ENCODE assay signal across 8 mouse cellular contexts in the genomic region with DNA sequence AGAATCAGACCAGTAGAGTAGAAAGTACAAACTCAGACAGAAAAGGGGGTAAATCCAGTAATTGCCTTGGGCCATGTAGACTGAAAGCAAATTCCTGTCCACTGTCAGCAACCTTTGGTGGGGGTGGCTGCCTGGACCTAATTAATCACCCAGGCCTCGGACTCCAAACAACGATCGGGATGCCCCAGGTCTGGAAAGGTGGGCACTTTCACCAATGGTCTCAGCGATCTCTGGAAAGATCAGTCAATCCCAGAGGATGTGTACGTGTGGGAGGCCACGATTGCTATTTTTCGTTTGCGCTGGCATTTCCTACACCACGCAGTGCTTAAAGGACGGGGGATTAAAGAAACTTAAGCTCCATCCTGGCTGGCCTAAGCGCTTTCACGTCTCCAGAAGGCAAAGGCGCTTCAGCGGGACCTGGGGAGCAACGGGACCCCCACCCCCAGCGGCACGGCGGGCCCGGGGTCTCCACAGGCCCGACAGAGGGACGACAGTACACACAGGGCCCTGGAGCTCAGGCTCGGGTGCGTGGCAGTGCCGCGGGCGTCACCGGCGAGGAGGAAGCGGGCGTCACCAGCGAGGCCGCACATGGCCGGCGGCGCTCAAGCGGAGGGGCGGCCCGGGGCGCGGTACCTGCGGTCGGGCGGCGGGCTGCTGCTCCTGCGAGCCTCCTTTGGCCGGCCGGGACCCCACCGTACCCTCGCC. TPM values are rescaled to one million over a fixed set of nuclear protein-coding genes. Genes with fewer than 3 reads are reported as not detected.
DNase-seq lines count a peak whose midpoint lies in the region; ATAC-seq and TF ChIP-seq lines count a peak whose summit lies in the region.

No protein-coding gene starts in this region.

- H3K27ac ChIP-seq in kidney, adult 2 months (ENCODE audit: insufficient read depth, low read depth, low read length): peak overlapping the region; percentile 69
- peak overlapping the region; percentile 80 for H3K27ac ChIP-seq in MEL (ENCODE audit: control insufficient read depth, low read depth, low read length)
- H3K27ac ChIP-seq in embryonic facial prominence, embryonic 13.5 days: peak overlapping the region; percentile 93

- peak; percentile 79 for ATAC-seq in embryonic facial prominence, embryonic 13.5 days (ENCODE audit: insufficient number of reproducible peaks, insufficient read depth, low FRiP score, low TSS enrichment, low read depth)
- peak; percentile 81 for ATAC-seq in inflammation-experienced regulatory T-cells, adult 6 months

- peaks cover 7% of the 10 kb centered on the region for H3K36me3 ChIP-seq in kidney, adult 2 months (ENCODE audit: control insufficient read depth, insufficient read depth, low read length)
- peaks cover 1 to 30% of the 10 kb centered on the region in 2 experiments; a peak in 3 of 4 replicates for H3K36me3 ChIP-seq in MEL (ENCODE audit: control insufficient read depth in 1 of 2, insufficient read depth in 2 of 2, low read length in 2 of 2)
- H3K36me3 ChIP-seq in embryonic facial prominence, embryonic 13.5 days: peaks cover 35% of the 10 kb centered on the region

- 0 out of 2 replicates have a peak, but pooled peaks cover 4% of the 10 kb centered on the region for H3K4me1 ChIP-seq in kidney, adult 2 months (ENCODE audit: control insufficient read depth, insufficient read depth, low read length)
- peaks cover 0 to 11% of the 10 kb centered on the region in 2 experiments; a peak in 2 of 4 replicates for H3K4me1 ChIP-seq in MEL (ENCODE audit: control insufficient read depth in 1 of 2, insufficient read depth in 2 of 2, low read length in 2 of 2)
- H3K4me1 ChIP-seq in embryonic facial prominence, embryonic 13.5 days: peaks cover 10% of the 10 kb centered on the region

- H3K4me3 ChIP-seq in kidney, adult 2 months (ENCODE audit: insufficient read depth, low read depth, low read length): peak overlapping the region; percentile 96
- H3K4me3 ChIP-seq in MEL (ENCODE audit: control insufficient read depth in 1 of 2, insufficient read depth in 1 of 2, low read depth in 2 of 2, low read length in 2 of 2): peak overlapping the region; percentile 83 to 99
- peak overlapping the region; percentile 95 for H3K4me3 ChIP-seq in embryonic facial prominence, embryonic 13.5 days

- H3K9ac ChIP-seq in MEL (ENCODE audit: control insufficient read depth, low read depth, low read length, poor library complexity, severe bottlenecking): peak overlapping the region; percentile 100
- H3K9ac ChIP-seq in embryonic facial prominence, embryonic 13.5 days: peak overlapping the region; percentile 99

- no peaks in the 10 kb centered on the region for H3K9me3 ChIP-seq in MEL (replicated peaks; ENCODE audit: insufficient read depth, low read length)
- no peaks in the 10 kb centered on the region for H3K9me3 ChIP-seq in embryonic facial prominence, embryonic 13.5 days

- H3K27me3 ChIP-seq in kidney, adult 2 months (replicated peaks; ENCODE audit: control insufficient read depth, insufficient read depth, low read length): no peaks in the 10 kb centered on the region
- H3K27me3 ChIP-seq in MEL (ENCODE audit: control insufficient read depth in 1 of 2, insufficient read depth in 2 of 2, low read length in 2 of 2): no peaks in the 10 kb centered on the region
- H3K27me3 ChIP-seq in embryonic facial prominence, embryonic 13.5 days: no peaks in the 10 kb centered on the region

- no peak for TF ChIP-seq EP300 in MEL (IDR thresholded peaks at IDR 0.05; ENCODE audit: low read depth in 1 of 2, low read length in 2 of 2)

- H3K79me2 ChIP-seq in MEL (ENCODE audit: control insufficient read depth, insufficient read depth, low read length, poor library complexity): peaks cover 18% of the 10 kb centered on the region

- WGBS in kidney, adult 2 months: under 1% methylated on average over 48 of the region's 49 CpGs
- 0% methylated on average over 39 of the region's 49 CpGs for WGBS in embryonic facial prominence, embryonic 13.5 days

- peak overlapping the region; percentile 80 for H3K4me2 ChIP-seq in embryonic facial prominence, embryonic 13.5 days

- no peak for TF ChIP-seq CTCF in kidney, adult 2 months (conservative IDR thresholded peaks at IDR 0.05; ENCODE audit: insufficient read depth, insufficient read length, low read depth, low read length)
- no peak for TF ChIP-seq CTCF in MEL (IDR thresholded peaks at IDR 0.05 in 2 of 3, conservative IDR thresholded peaks at IDR 0.05 in 1 of 3; ENCODE audit: control insufficient read depth in 1 of 3, insufficient read depth in 1 of 3, low read depth in 2 of 3, low read length in 3 of 3, poor library complexity in 1 of 3, severe bottlenecking in 1 of 3)

- TF ChIP-seq RAD21 in MEL (IDR thresholded peaks at IDR 0.05; ENCODE audit: low read depth, low read length): no peak

- no peak for TF ChIP-seq POLR2A in kidney, adult 2 months (IDR thresholded peaks at IDR 0.05; ENCODE audit: low read depth, low read length)
- no peak; a peak in 2 of 4 replicates for TF ChIP-seq POLR2A in MEL (IDR thresholded peaks at IDR 0.05; ENCODE audit: control insufficient read depth in 1 of 2, insufficient read depth in 1 of 2, low read depth in 1 of 2, low read length in 2 of 2, poor library complexity in 1 of 2)

- no peak for DNase-seq in kidney, adult 2 months
- DNase-seq in kidney, postnatal 14 days: no peak
- DNase-seq in MEL (ENCODE audit: low read depth, low spot score): no peak
- peak; percentile 12 for DNase-seq in lung, postnatal 14 days
- DNase-seq in testis, postnatal 10 days (ENCODE audit: low spot score): peak; percentile 43
- no peak for DNase-seq in adrenal gland, postnatal 4 days (ENCODE audit: low spot score in 2 of 2)

TF ChIP-seq in MEL, 35 proteins besides CTCF, POLR2A, EP300 and RAD21:
- no peak for TF ChIP-seq ELF1 (IDR thresholded peaks at IDR 0.05; ENCODE audit: low read depth, low read length)
- peak; percentile 65 for TF ChIP-seq MXI1 (IDR thresholded peaks at IDR 0.05; ENCODE audit: low read depth, low read length)
- TF ChIP-seq MYC (IDR thresholded peaks at IDR 0.05; ENCODE audit: low read depth, low read length): peak; percentile 55; the same call in 1 of the 2 replicates

RNA-seq across cellular contexts. Expression of a gene that starts 0.5 kb away (rescaled TPM):
- 6.4 and 7.0 TPM in 2 replicates for polyA plus RNA-seq in kidney, adult 2 months (2012; rRNA removed)
- 16.0 and 16.4 TPM in 2 replicates for total RNA-seq in MEL (2012; rRNA removed)
- 10 to 100 TPM; 17.7 to 67.2 TPM for polyA plus RNA-seq in MEL (2012; ENCODE audit: insufficient read depth in 1 of 2, insufficient read length in 2 of 2, low read depth in 1 of 2, low replicate concordance in 2 of 2, missing spikeins in 1 of 2)
- 22.3 and 23.7 TPM in 2 replicates for polyA plus RNA-seq in embryonic facial prominence, embryonic 13.5 days (2015; fragmentation: Nextera tagmentation; extraction: Ambion mirVana)
- 1 to 10 TPM; 3.7 to 7.9 (median 7.8) TPM for polyA plus RNA-seq in inflammation-experienced regulatory T-cells, adult 6 months (2017; shearing (Covaris generic))
- total RNA-seq in adrenal gland, postnatal 4 days (2021): 10 to 100 TPM; 39.2 to 39.5 TPM

RNA-seq across cellular contexts. Expression of a gene that starts 48.1 kb away (rescaled TPM):
- polyA plus RNA-seq in kidney, adult 2 months (2012; rRNA removed): 5.8 and 6.7 TPM in 2 replicates
- total RNA-seq in MEL (2012; rRNA removed): 5.6 and 7.4 TPM in 2 replicates
- polyA plus RNA-seq in MEL (2012; ENCODE audit: insufficient read depth in 1 of 2, insufficient read length in 2 of 2, low read depth in 1 of 2, low replicate concordance in 2 of 2, missing spikeins in 1 of 2): 1 to 10 TPM in 1 of 2 experiments, not detected in 1; 9.9 TPM
- polyA plus RNA-seq in embryonic facial prominence, embryonic 13.5 days (2015; fragmentation: Nextera tagmentation; extraction: Ambion mirVana): 36.8 and 37.2 TPM in 2 replicates
- polyA plus RNA-seq in inflammation-experienced regulatory T-cells, adult 6 months (2017; shearing (Covaris generic)): 10 to 100 TPM; 32.9 to 50.5 (median 38.3) TPM
- total RNA-seq in adrenal gland, postnatal 4 days (2021): 10 to 100 TPM; 63.6 to 70.9 TPM

Comparison
In these comparisons a context has a peak if more than half of its experiments do, and no peak if none do; other contexts are left out.
1. DNase-seq: peak in lung, postnatal 14 days (single experiment) and testis, postnatal 10 days (single experiment); none in kidney, adult 2 months (single experiment), kidney, postnatal 14 days (single experiment), MEL (single experiment) and adrenal gland, postnatal 4 days (0 of 2).
2. Peak in every context shown above with its lines, with median percentiles within 50 percentile points of each other: H3K27ac ChIP-seq and H3K4me3 ChIP-seq.